Mouse (Mus musculus): ENCODE results near the gene Meiob.

GRCm38 (mm10) chr17:24815256-24815655 lies 11.2 kb downstream of the Meiob start:
- TF ChIP-seq CTCF (IDR thresholded peaks at IDR 0.05; ENCODE audit: low read depth) (no peak), EP300 (optimal IDR thresholded peaks at IDR 0.05) (no peak)
